Mouse (Mus musculus): Measurements from ENCODE around the gene Opalin. TPM values are rescaled to one million over a fixed set of nuclear protein-coding genes. Genes with fewer than 3 reads are reported as not detected.
A peak's percentile ranks its signal among the peaks of the same experiment; 100 is the strongest.

The Opalin gene
- polyA plus RNA-seq, 1 experiment from 2014 or later: not detected

DNA sequence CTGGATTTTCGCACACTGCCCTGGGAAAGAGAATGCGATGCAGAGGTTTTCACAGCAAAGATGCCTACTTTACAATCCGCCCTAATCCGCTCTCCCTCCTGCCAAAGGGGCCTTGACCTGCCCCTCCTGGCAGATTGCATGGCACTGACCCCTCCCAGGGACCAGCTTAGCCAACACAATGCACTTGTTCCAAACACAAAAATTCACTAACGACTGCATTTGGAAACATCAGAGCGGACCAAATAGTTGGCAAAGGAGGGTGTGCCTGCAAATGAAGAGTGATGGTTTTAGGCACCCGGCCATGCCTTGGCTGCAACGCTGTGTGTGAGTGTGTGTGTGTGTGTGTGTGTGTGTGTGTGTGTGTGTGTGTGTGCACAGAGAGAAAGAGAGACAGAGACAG, 32.6 kb upstream of the Opalin start:
- Histone ChIP-seq H3K4me1 (replicated peaks; ENCODE audit: control insufficient read depth, insufficient read depth, low read length) (no peaks in the 10 kb centered on the region), H3K4me2 (ENCODE audit: low read depth, low read length) (no peak overlapping the region), H3K27me3 (ENCODE audit: control insufficient read depth, insufficient read depth, low read depth, low read length) (no peaks in the 10 kb centered on the region), H3K36me3 (ENCODE audit: control insufficient read depth, insufficient read depth, low read length) (no peaks in the 10 kb centered on the region), H3K27ac (ENCODE audit: low read length) (no peak overlapping the region), H3K9me3 (ENCODE audit: control insufficient read depth, low read length) (no peaks in the 10 kb centered on the region), H3K9ac (ENCODE audit: low read length) (no peak overlapping the region), H3K4me3 (ENCODE audit: low read length) (no peak overlapping the region)
- WGBS: 54% methylated on average over 8 of the region's 8 CpGs
- peak; percentile 36; the same call in 1 of the 2 replicates for ATAC-seq (ENCODE audit: low read depth)

DNA sequence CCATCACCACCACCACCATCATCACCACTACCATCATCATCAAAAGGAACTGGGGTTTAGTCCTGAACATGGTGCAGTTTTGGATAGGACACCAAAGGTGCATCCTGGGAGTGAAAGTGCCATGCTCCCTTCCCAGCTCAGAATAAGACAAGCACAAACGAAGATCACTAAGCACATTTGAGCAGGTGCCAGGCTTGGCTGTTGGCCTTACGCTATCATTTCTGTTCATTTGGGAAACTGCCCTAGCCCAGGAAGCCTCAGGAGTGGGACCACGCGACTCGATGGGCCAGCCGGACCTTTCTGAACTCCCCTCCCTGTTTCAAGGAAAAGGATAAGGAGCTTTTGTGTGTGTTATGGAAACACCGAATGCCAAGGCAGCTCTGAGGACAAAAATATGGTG, 31.8 kb upstream of the Opalin start:
- no peaks in the 10 kb centered on the region for H3K27me3 ChIP-seq (ENCODE audit: control insufficient read depth, insufficient read depth, low read depth, low read length)
- H3K9me3 ChIP-seq (ENCODE audit: control insufficient read depth, low read length): no peaks in the 10 kb centered on the region
- no peak overlapping the region for H3K4me3 ChIP-seq (ENCODE audit: low read length)
- no peak overlapping the region for H3K27ac ChIP-seq (ENCODE audit: low read length)
- no peaks in the 10 kb centered on the region for H3K4me1 ChIP-seq (replicated peaks; ENCODE audit: control insufficient read depth, insufficient read depth, low read length)
- H3K9ac ChIP-seq (ENCODE audit: low read length): no peak overlapping the region
- ATAC-seq (ENCODE audit: low read depth): no peak
- no peak overlapping the region for H3K4me2 ChIP-seq (ENCODE audit: low read depth, low read length)
- H3K36me3 ChIP-seq (ENCODE audit: control insufficient read depth, insufficient read depth, low read length): no peaks in the 10 kb centered on the region
- WGBS: 84% methylated on average over 7 of the region's 7 CpGs

DNA sequence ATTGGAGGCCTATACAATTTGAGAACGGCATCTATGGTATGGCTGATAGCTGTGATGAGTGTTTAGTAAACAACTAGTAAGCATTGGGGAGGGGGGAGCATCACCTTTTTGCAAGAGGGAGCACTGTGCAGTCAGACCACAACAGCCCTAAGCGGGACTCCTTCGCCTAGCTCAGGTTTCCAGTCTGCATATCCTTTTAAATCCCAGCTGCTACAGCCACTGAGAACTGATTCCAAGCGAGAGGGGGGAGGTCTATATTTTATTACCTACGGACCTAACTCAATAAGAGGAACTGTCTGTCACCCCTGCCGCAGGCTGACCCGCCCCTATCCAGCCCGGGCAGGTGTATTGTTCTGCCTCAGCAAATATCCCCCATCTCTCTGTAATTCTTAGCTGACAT, 30.6 kb upstream of the Opalin start:
- H3K36me3 ChIP-seq (ENCODE audit: control insufficient read depth, insufficient read depth, low read length): no peaks in the 10 kb centered on the region
- 60% methylated on average over 8 of the region's 8 CpGs for WGBS
- H3K4me3 ChIP-seq (ENCODE audit: low read length): no peak overlapping the region
- no peak overlapping the region for H3K9ac ChIP-seq (ENCODE audit: low read length)
- no peaks in the 10 kb centered on the region for H3K9me3 ChIP-seq (ENCODE audit: control insufficient read depth, low read length)
- no peak overlapping the region for H3K4me2 ChIP-seq (ENCODE audit: low read depth, low read length)
- no peak for ATAC-seq (ENCODE audit: low read depth)
- H3K27ac ChIP-seq (ENCODE audit: low read length): no peak overlapping the region
- no peaks in the 10 kb centered on the region for H3K4me1 ChIP-seq (replicated peaks; ENCODE audit: control insufficient read depth, insufficient read depth, low read length)
- no peaks in the 10 kb centered on the region for H3K27me3 ChIP-seq (ENCODE audit: control insufficient read depth, insufficient read depth, low read depth, low read length)

DNA sequence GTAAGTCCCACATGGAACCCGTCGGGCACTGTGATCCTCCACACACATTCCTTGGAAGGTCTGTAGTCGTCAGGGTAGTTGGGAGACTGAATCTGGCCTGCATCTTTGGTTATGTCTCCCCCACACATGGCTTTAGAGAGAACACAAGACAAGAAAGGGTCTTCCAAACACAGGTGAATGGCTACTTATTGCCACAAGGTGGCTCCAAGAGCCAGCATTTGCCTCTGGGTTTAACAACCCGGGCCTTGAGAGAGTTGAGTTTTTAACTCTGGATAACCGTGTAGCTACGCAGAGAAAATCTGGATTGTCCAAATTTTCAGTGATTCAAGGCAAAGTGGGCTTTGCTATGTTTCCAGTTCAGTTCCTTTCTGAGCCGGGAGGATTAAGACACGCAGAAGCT, 28.0 kb upstream of the Opalin start:
- H3K4me3 ChIP-seq (ENCODE audit: low read length): no peak overlapping the region
- no peaks in the 10 kb centered on the region for H3K4me1 ChIP-seq (replicated peaks; ENCODE audit: control insufficient read depth, insufficient read depth, low read length)
- no peaks in the 10 kb centered on the region for H3K9me3 ChIP-seq (ENCODE audit: control insufficient read depth, low read length)
- H3K27me3 ChIP-seq (ENCODE audit: control insufficient read depth, insufficient read depth, low read depth, low read length): no peaks in the 10 kb centered on the region
- WGBS: 43% methylated on average over 8 of the region's 8 CpGs
- no peaks in the 10 kb centered on the region for H3K36me3 ChIP-seq (ENCODE audit: control insufficient read depth, insufficient read depth, low read length)
- no peak overlapping the region for H3K27ac ChIP-seq (ENCODE audit: low read length)
- no peak for ATAC-seq (ENCODE audit: low read depth)
- H3K4me2 ChIP-seq (ENCODE audit: low read depth, low read length): no peak overlapping the region
- no peak overlapping the region for H3K9ac ChIP-seq (ENCODE audit: low read length)

DNA sequence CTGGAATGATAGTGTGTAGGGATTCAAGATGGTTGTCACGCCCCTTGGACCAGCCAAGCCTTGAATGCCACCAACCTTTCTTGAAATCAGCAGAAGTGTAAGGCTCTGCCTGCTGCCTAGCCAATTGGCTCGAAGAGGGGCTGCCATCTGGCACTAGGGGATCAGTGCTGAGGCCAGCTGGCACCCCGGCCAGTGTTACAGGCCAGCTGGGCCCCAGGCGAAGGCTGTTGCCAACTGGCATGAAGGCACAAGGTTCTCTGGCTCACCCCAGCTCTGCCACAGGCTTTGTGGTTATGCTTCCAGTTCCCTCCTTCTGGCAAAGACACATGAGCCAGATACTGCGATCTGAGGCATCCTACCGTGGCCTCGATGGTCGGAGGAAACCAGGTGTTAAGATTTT, 24.5 kb upstream of the Opalin start:
- Histone ChIP-seq H3K36me3 (ENCODE audit: control insufficient read depth, insufficient read depth, low read length) (no peaks in the 10 kb centered on the region), H3K27ac (ENCODE audit: low read length) (no peak overlapping the region), H3K4me2 (ENCODE audit: low read depth, low read length) (no peak overlapping the region), H3K9me3 (ENCODE audit: control insufficient read depth, low read length) (no peaks in the 10 kb centered on the region), H3K4me1 (replicated peaks; ENCODE audit: control insufficient read depth, insufficient read depth, low read length) (no peaks in the 10 kb centered on the region), H3K9ac (ENCODE audit: low read length) (no peak overlapping the region), H3K27me3 (ENCODE audit: control insufficient read depth, insufficient read depth, low read depth, low read length) (no peaks in the 10 kb centered on the region), H3K4me3 (ENCODE audit: low read length) (no peak overlapping the region)
- 78% methylated on average over 8 of the region's 8 CpGs for WGBS
- ATAC-seq (ENCODE audit: low read depth): no peak

DNA sequence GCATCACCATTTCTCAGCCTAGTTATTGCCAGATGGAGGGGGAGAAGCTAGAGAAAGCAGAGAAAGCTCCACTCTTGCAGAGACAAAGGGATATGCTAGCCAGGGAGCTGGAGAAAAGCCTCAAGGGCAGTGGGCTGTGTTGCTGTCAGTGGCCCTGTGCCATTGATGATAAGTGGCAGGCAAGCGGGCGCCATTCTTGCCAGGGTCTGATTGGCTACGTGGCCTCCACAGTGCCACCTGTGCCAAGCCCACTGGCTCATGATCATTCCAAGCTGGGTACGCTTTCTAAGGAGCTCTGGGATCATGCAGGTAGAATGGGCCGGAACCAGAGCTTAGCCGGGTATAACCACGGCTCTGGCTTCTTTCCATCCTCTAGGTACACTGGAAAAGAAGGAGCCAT, 23.9 kb upstream of the Opalin start:
- no peak for ATAC-seq (ENCODE audit: low read depth)
- H3K9me3 ChIP-seq (ENCODE audit: control insufficient read depth, low read length): no peaks in the 10 kb centered on the region
- no peaks in the 10 kb centered on the region for H3K36me3 ChIP-seq (ENCODE audit: control insufficient read depth, insufficient read depth, low read length)
- 86% methylated on average over 7 of the region's 7 CpGs for WGBS
- H3K27me3 ChIP-seq (ENCODE audit: control insufficient read depth, insufficient read depth, low read depth, low read length): no peaks in the 10 kb centered on the region
- H3K9ac ChIP-seq (ENCODE audit: low read length): no peak overlapping the region
- no peak overlapping the region for H3K4me3 ChIP-seq (ENCODE audit: low read length)
- H3K4me1 ChIP-seq (replicated peaks; ENCODE audit: control insufficient read depth, insufficient read depth, low read length): no peaks in the 10 kb centered on the region
- no peak overlapping the region for H3K4me2 ChIP-seq (ENCODE audit: low read depth, low read length)
- H3K27ac ChIP-seq (ENCODE audit: low read length): no peak overlapping the region

DNA sequence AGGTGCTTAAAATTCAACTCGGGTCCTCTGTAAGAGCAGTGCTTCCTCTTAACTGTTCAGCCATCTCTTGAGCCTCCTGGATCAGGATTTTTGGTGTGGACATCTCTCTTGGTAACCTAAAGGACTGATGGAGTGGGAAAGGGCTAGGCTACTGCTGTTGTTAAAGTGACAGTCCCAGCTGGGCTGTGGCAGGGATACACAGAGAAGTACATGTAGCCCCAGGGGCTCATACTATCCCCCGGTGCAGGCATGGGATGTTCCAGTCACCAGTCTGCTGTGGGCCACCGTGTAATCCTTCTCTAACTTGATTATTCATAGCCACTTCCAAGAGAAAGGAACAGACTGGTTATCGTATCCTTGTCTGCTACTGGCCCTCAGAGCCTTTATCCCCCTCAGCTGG, 20.1 kb upstream of the Opalin start:
- H3K9ac ChIP-seq (ENCODE audit: low read length): no peak overlapping the region
- H3K27me3 ChIP-seq (ENCODE audit: control insufficient read depth, insufficient read depth, low read depth, low read length): no peaks in the 10 kb centered on the region
- no peak for ATAC-seq (ENCODE audit: low read depth)
- H3K4me1 ChIP-seq (replicated peaks; ENCODE audit: control insufficient read depth, insufficient read depth, low read length): no peaks in the 10 kb centered on the region
- no peaks in the 10 kb centered on the region for H3K9me3 ChIP-seq (ENCODE audit: control insufficient read depth, low read length)
- no peak overlapping the region for H3K4me2 ChIP-seq (ENCODE audit: low read depth, low read length)
- no peak overlapping the region for H3K27ac ChIP-seq (ENCODE audit: low read length)
- H3K4me3 ChIP-seq (ENCODE audit: low read length): no peak overlapping the region
- no peaks in the 10 kb centered on the region for H3K36me3 ChIP-seq (ENCODE audit: control insufficient read depth, insufficient read depth, low read length)
- 56% methylated on average over 4 of the region's 4 CpGs for WGBS

DNA sequence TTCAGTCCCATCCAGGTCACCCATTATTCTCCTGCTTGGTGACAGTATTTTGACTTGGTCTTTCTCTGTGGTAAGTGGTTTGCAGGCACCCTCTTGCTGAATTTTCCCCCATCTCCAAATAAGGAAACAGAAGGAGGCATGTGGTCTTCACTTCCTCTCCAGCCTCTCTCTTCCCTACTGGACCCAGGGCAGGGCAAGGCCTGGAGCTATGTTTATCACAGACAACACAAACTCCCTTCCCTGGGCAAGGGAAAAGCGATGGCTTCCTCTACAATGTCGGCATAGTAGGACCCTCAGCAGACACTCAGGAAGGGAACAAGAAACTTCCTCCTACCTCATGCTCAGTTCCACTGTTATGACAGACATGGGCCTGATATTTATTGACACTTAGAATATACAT, 15.0 kb upstream of the Opalin start:
- 51% methylated on average over 2 of the region's 2 CpGs for WGBS
- Histone ChIP-seq H3K4me2 (ENCODE audit: low read depth, low read length) (no peak overlapping the region), H3K9ac (ENCODE audit: low read length) (no peak overlapping the region), H3K9me3 (ENCODE audit: control insufficient read depth, low read length) (no peaks in the 10 kb centered on the region), H3K27ac (ENCODE audit: low read length) (no peak overlapping the region), H3K4me3 (ENCODE audit: low read length) (no peak overlapping the region), H3K27me3 (ENCODE audit: control insufficient read depth, insufficient read depth, low read depth, low read length) (no peaks in the 10 kb centered on the region; the same call in 1 of the 2 replicates), H3K36me3 (ENCODE audit: control insufficient read depth, insufficient read depth, low read length) (no peaks in the 10 kb centered on the region), H3K4me1 (replicated peaks; ENCODE audit: control insufficient read depth, insufficient read depth, low read length) (no peaks in the 10 kb centered on the region)
- no peak for ATAC-seq (ENCODE audit: low read depth)

DNA sequence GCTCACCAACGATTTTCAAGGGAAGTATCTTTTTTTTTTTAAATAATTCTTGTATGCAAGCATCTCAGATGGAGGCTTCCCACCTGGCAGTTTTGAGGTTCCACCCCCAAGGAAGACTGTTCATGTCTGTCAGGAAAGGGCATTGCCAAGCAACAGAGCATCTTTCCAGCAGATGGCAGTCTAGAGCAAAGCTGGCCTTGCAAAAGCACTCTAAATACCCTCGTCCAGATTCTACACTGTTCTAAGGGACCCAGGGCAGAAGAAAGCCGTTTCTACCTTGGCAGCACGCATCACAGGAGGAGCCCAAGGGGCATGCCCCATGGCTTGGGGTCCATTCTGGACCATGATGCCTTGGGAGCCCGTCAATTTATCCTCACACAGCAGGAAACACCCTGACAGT, 12.9 kb upstream of the Opalin start:
- Histone ChIP-seq H3K9me3 (ENCODE audit: control insufficient read depth, low read length) (no peaks in the 10 kb centered on the region), H3K4me3 (ENCODE audit: low read length) (no peak overlapping the region), H3K4me2 (ENCODE audit: low read depth, low read length) (no peak overlapping the region), H3K9ac (ENCODE audit: low read length) (no peak overlapping the region), H3K4me1 (replicated peaks; ENCODE audit: control insufficient read depth, insufficient read depth, low read length) (no peaks in the 10 kb centered on the region), H3K36me3 (ENCODE audit: control insufficient read depth, insufficient read depth, low read length) (no peaks in the 10 kb centered on the region), H3K27me3 (ENCODE audit: control insufficient read depth, insufficient read depth, low read depth, low read length) (no peaks in the 10 kb centered on the region; the same call in 1 of the 2 replicates), H3K27ac (ENCODE audit: low read length) (no peak overlapping the region)
- peak; percentile 32; the same call in 1 of the 2 replicates for ATAC-seq (ENCODE audit: low read depth)
- WGBS: 8% methylated on average over 5 of the region's 5 CpGs

DNA sequence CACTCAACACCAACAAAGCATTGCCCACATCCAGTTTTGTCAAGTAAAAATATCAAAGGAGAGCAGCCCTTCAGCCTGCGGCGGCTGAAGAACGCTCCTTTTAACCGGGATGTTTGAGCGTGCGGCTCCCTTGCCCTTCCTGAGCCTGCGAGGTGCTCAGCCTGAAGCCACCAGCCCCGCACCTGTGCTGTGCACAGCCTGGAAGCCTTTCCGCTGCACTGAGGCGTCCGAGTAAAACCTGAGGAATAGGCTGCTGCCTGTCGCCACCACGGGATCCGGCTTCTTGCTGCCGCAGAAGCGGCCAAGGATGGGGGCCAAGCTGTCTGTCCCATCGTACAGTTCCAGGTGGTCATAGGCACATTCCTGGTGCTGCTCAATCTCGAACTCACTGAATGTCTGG, 11.6 kb upstream of the Opalin start:
- H3K9ac ChIP-seq (ENCODE audit: low read length): 0 out of 2 replicates have a peak overlapping the region, but pooled peaks have one; percentile 11
- H3K4me3 ChIP-seq (ENCODE audit: low read length): peak overlapping the region; percentile 7; the same call in 1 of the 2 replicates
- no peaks in the 10 kb centered on the region for H3K4me1 ChIP-seq (replicated peaks; ENCODE audit: control insufficient read depth, insufficient read depth, low read length)
- H3K36me3 ChIP-seq (ENCODE audit: control insufficient read depth, insufficient read depth, low read length): no peaks in the 10 kb centered on the region
- no peak for ATAC-seq (ENCODE audit: low read depth)
- H3K27me3 ChIP-seq (ENCODE audit: control insufficient read depth, insufficient read depth, low read depth, low read length): no peaks in the 10 kb centered on the region; the same call in 1 of the 2 replicates
- peak overlapping the region; percentile 32 for H3K4me2 ChIP-seq (ENCODE audit: low read depth, low read length)
- no peaks in the 10 kb centered on the region for H3K9me3 ChIP-seq (ENCODE audit: control insufficient read depth, low read length)
- 31% methylated on average over 18 of the region's 18 CpGs for WGBS
- H3K27ac ChIP-seq (ENCODE audit: low read length): no peak overlapping the region
